Mouse (Mus musculus): ENCODE measurements around the gene Abl1. TPM values are rescaled to one million over a fixed set of nuclear protein-coding genes. Genes with fewer than 3 reads are reported as not detected.
A peak's percentile ranks its signal among the peaks of the same experiment; 100 is the strongest.
"Not testable (repeated sequence)": the region's sequence is repeated elsewhere in the genome, so short reads cannot be mapped to it uniquely, and the experiment has no call there.

Gene Abl1
- polyA plus RNA-seq, 1 experiment: 53.1 TPM

GRCm38 (mm10) chr2:31654854-31655559 lies 33.2 kb upstream of the Abl1 start:
- H3K4me3 ChIP-seq (ENCODE audit: insufficient read depth, low read length): no peak overlapping the region
- TF ChIP-seq CTCF (IDR thresholded peaks at IDR 0.05; ENCODE audit: low read depth, low read length) (peak; percentile 76), POLR2A (IDR thresholded peaks at IDR 0.05; ENCODE audit: borderline replicate concordance, low read depth, low read length) (no peak)
- H3K27ac ChIP-seq (ENCODE audit: insufficient read depth, low read depth, low read length): no peak overlapping the region
- H3K4me1 ChIP-seq (ENCODE audit: control insufficient read depth, insufficient read depth, low read length): no peaks in the 10 kb centered on the region

GRCm38 (mm10) chr2:31656374-31656773 lies 31.8 kb upstream of the Abl1 start:
- TF ChIP-seq POLR2A (IDR thresholded peaks at IDR 0.05; ENCODE audit: borderline replicate concordance, low read depth, low read length) (no peak), CTCF (IDR thresholded peaks at IDR 0.05; ENCODE audit: low read depth, low read length) (no peak)
- H3K27ac ChIP-seq (ENCODE audit: insufficient read depth, low read depth, low read length): no peak overlapping the region
- no peak overlapping the region for H3K4me3 ChIP-seq (ENCODE audit: insufficient read depth, low read length)
- no peaks in the 10 kb centered on the region for H3K4me1 ChIP-seq (ENCODE audit: control insufficient read depth, insufficient read depth, low read length)

- Histone ChIP-seq H3K4me1 (ENCODE audit: control insufficient read depth, insufficient read depth, low read length) (peaks cover 7% of the 10 kb centered on the region; the same call in 1 of the 2 replicates), H3K4me3 (ENCODE audit: insufficient read depth, low read length) (no peak overlapping the region), H3K27ac (ENCODE audit: insufficient read depth, low read depth, low read length) (no peak overlapping the region)
- no peak for TF ChIP-seq CTCF (IDR thresholded peaks at IDR 0.05; ENCODE audit: low read depth, low read length)
Observed at GRCm38 (mm10) chr2:31662939-31663803, 25.0 kb upstream of the Abl1 start.

- TF ChIP-seq POLR2A (IDR thresholded peaks at IDR 0.05; ENCODE audit: borderline replicate concordance, low read depth, low read length) (no peak), CTCF (IDR thresholded peaks at IDR 0.05; ENCODE audit: low read depth, low read length) (no peak)
- Histone ChIP-seq H3K4me3 (ENCODE audit: insufficient read depth, low read length) (no peak overlapping the region), H3K27ac (ENCODE audit: insufficient read depth, low read depth, low read length) (no peak overlapping the region), H3K4me1 (ENCODE audit: control insufficient read depth, insufficient read depth, low read length) (peaks cover 7% of the 10 kb centered on the region; the same call in 1 of the 2 replicates)
Observed at GRCm38 (mm10) chr2:31663804-31664180, 24.4 kb upstream of the Abl1 start.

GRCm38 (mm10) chr2:31667332-31667731 lies 20.8 kb upstream of the Abl1 start:
- Histone ChIP-seq H3K27ac (ENCODE audit: insufficient read depth, low read depth, low read length) (no peak overlapping the region), H3K4me3 (ENCODE audit: insufficient read depth, low read length) (no peak overlapping the region), H3K4me1 (ENCODE audit: control insufficient read depth, insufficient read depth, low read length) (peaks cover 11% of the 10 kb centered on the region)
- TF ChIP-seq CTCF (IDR thresholded peaks at IDR 0.05; ENCODE audit: low read depth, low read length): peak; percentile 26; the same call in 1 of the 2 replicates
- TF ChIP-seq POLR2A (IDR thresholded peaks at IDR 0.05; ENCODE audit: borderline replicate concordance, low read depth, low read length): no peak

GRCm38 (mm10) chr2:31670551-31671035 lies 17.6 kb upstream of the Abl1 start, which contains the start of gene Exosc2:
Exosc2 (plus strand) TSS chr2:31670715.
- Histone ChIP-seq H3K4me3 (ENCODE audit: insufficient read depth, low read length) (peak within 1 kb of the TSS; percentile 84), H3K4me1 (ENCODE audit: control insufficient read depth, insufficient read depth, low read length) (peaks cover 9% of the 10 kb centered on the region), H3K27ac (ENCODE audit: insufficient read depth, low read depth, low read length) (peak within 1 kb of the TSS; percentile 21)
- TF ChIP-seq CTCF (IDR thresholded peaks at IDR 0.05; ENCODE audit: low read depth, low read length): no peak
- no peak for TF ChIP-seq POLR2A (IDR thresholded peaks at IDR 0.05; ENCODE audit: borderline replicate concordance, low read depth, low read length)

GRCm38 (mm10) chr2:31678641-31679040 lies 9.5 kb upstream of the Abl1 start:
- no peak overlapping the region for H3K4me3 ChIP-seq (ENCODE audit: insufficient read depth, low read length)
- TF ChIP-seq POLR2A (IDR thresholded peaks at IDR 0.05; ENCODE audit: borderline replicate concordance, low read depth, low read length) (no peak), CTCF (IDR thresholded peaks at IDR 0.05; ENCODE audit: low read depth, low read length) (no peak)

GRCm38 (mm10) chr2:31681051-31681707 lies 7.0 kb upstream of the Abl1 start:
- H3K4me3 ChIP-seq (ENCODE audit: insufficient read depth, low read length); H3K27ac ChIP-seq (ENCODE audit: insufficient read depth, low read depth, low read length); H3K4me1 ChIP-seq (ENCODE audit: control insufficient read depth, insufficient read depth, low read length): not testable (repeated sequence)
- TF ChIP-seq CTCF (IDR thresholded peaks at IDR 0.05; ENCODE audit: low read depth, low read length): 0 out of 2 replicates have a peak, but pooled peaks have one; percentile 18

More at GRCm38 (mm10) chr2:31678641-31679040, 9.5 kb upstream of the Abl1 start:
- no peaks in the 10 kb centered on the region for H3K4me1 ChIP-seq (ENCODE audit: control insufficient read depth, insufficient read depth, low read length)
- no peak overlapping the region for H3K27ac ChIP-seq (ENCODE audit: insufficient read depth, low read depth, low read length)

- Histone ChIP-seq H3K4me1 (ENCODE audit: control insufficient read depth, insufficient read depth, low read length) (no peaks in the 10 kb centered on the region), H3K4me3 (ENCODE audit: insufficient read depth, low read length) (no peak overlapping the region), H3K27ac (ENCODE audit: insufficient read depth, low read depth, low read length) (no peak overlapping the region)
- TF ChIP-seq CTCF (IDR thresholded peaks at IDR 0.05; ENCODE audit: low read depth, low read length) (no peak), POLR2A (IDR thresholded peaks at IDR 0.05; ENCODE audit: borderline replicate concordance, low read depth, low read length) (no peak)
Observed at GRCm38 (mm10) chr2:31681731-31682235, 6.4 kb upstream of the Abl1 start.
